Mouse (Mus musculus) ES-E14 (cell line): ENCODE results near the gene Cdc42bpa. TPM values are rescaled to one million over a fixed set of nuclear protein-coding genes. Genes with fewer than 3 reads are reported as not detected.

Experiments used
- DNase-seq: peaks from one replicate; pipeline ENCODE4 v3.0.0-alpha.2; 2013; ENCODE audit warnings: low read depth, low spot score
- H3K27ac ChIP-seq: 2 replicates; pipeline ENCODE4 v1.5.1; 2012; ENCODE audit warnings: low read depth, mild to moderate bottlenecking, low read length, moderate library complexity, mixed read lengths; ENCODE audit not compliant: poor library complexity, insufficient read depth, severe bottlenecking
- H3K36me3 ChIP-seq: 2 replicates; pipeline ENCODE4 v1.6.1; 2012; ENCODE audit warnings: mild to moderate bottlenecking, low read length, moderate library complexity, mixed read lengths; ENCODE audit not compliant: control insufficient read depth, poor library complexity, insufficient read depth, severe bottlenecking
- H3K4me1 ChIP-seq, 2 experiments: fragments of 150-350 bp in 1 of 2; sonication (generic) in 1 of 2; 2 replicates each; pipeline ENCODE4 v1.6.1; 2012; ENCODE audit warnings: low read length in 2 of 2, mild to moderate bottlenecking in 1 of 2, mixed read lengths in 1 of 2; ENCODE audit not compliant: control insufficient read depth in 2 of 2, insufficient read depth in 2 of 2, poor library complexity in 1 of 2
- H3K4me3 ChIP-seq, 2 experiments: fragments of 150-350 bp in 1 of 2; sonication (generic) in 1 of 2; 2 replicates each; pipeline ENCODE4 v1.5.1; 2012; ENCODE audit warnings: low read length in 2 of 2, low read depth in 1 of 2, mild to moderate bottlenecking in 1 of 2, mixed read lengths in 1 of 2; ENCODE audit not compliant: insufficient read depth in 1 of 2, poor library complexity in 1 of 2, severe bottlenecking in 1 of 2
- H3K9ac ChIP-seq: 2 replicates; pipeline ENCODE4 v1.6.1; 2012; ENCODE audit warnings: low read depth, mild to moderate bottlenecking, low read length, mixed read lengths; ENCODE audit not compliant: poor library complexity, insufficient read depth, severe bottlenecking
- H3K9me3 ChIP-seq: fragments of 150-350 bp; sonication (generic); 2 replicates; pipeline ENCODE4 v1.6.1; 2012; ENCODE audit warnings: low read depth, mild to moderate bottlenecking, low read length; ENCODE audit not compliant: control insufficient read depth, insufficient read depth
- CHD2 ChIP-seq: IDR thresholded peaks from 2 replicates; pipeline ENCODE4 v1.6.1; 2014; ENCODE audit warnings: mild to moderate bottlenecking, low read depth, low read length, inconsistent platforms
- HCFC1 ChIP-seq: IDR thresholded peaks from 2 replicates; pipeline ENCODE4 v1.6.1; 2012; ENCODE audit warnings: low read length, inconsistent platforms, borderline replicate concordance; ENCODE audit not compliant: insufficient read depth
- MAFK ChIP-seq: IDR thresholded peaks from 2 replicates; pipeline ENCODE4 v1.6.1; 2014; ENCODE audit warnings: mild to moderate bottlenecking, low read depth, low read length, inconsistent platforms; ENCODE audit not compliant: insufficient read depth
- ZC3H11A ChIP-seq: IDR thresholded peaks from 2 replicates; pipeline ENCODE4 v1.6.1; 2012; ENCODE audit warnings: low read depth, mild to moderate bottlenecking, inconsistent platforms, low read length, borderline replicate concordance
- ZNF384 ChIP-seq: IDR thresholded peaks from 2 replicates; pipeline ENCODE4 v1.6.1; 2012; ENCODE audit warnings: low read depth, low read length, inconsistent platforms
- in situ Hi-C, 2 experiments: fragments of 600-800 bp; cut with MboI; formaldehyde crosslinking; loops; one replicate each; pipeline ENCODE4 v1.15.1; 2025; ENCODE audit warnings: low sequenced_read_pairs in 2 of 2, inconsistent platforms in 1 of 2; ENCODE audit not compliant: unreplicated experiment in 2 of 2
- total RNA-seq: library from RNA; depleted of rRNA; stranded (reverse); fragments of 300-350 nt; gene quantifications from 2 replicates; pipeline ENCODE4 v1.2.3, GENCODE M21; 2012

Cdc42bpa gene
- total RNA-seq, 1 experiment, result 22.1 TPM

GRCm38 (mm10) chr1:180186371-180186770 lies 226.1 kb downstream of the Cdc42bpa start:
- in situ Hi-C loops, result no loop called here
- Histone ChIP-seq H3K4me3 (no peak overlapping the region), H3K9ac (no peak overlapping the region), H3K4me1 (no peaks in the 10 kb centered on the region), H3K36me3 (no peaks in the 10 kb centered on the region), H3K9me3 (no peaks in the 10 kb centered on the region), H3K27ac (no peak overlapping the region)
- TF ChIP-seq CHD2, result no peak
- no peak for TF ChIP-seq HCFC1
- no peak for TF ChIP-seq MAFK
- TF ChIP-seq ZC3H11A, result no peak
- TF ChIP-seq ZNF384, result no peak
- no peak for DNase-seq

DNA sequence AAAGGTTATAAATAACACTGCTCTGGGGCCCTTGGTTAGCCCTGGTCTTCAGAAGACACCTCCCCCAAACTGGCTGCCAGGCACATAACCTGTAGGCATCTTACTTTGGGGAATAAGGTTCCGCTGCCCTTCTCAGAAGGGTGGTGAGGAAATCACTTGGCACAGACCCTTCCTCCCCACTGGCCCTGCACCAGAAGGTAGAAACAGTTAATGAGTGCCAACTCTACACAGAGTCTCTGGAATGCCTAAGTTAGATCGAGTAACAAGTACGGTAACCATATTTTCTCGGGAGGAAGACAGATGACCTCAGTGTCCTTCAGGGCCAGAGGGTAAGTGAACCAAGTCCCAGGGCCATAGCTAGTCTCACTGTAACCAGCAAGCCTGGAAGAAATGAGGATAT lies 228.7 kb downstream of the Cdc42bpa start:
- no peak overlapping the region for H3K4me3 ChIP-seq
- TF ChIP-seq CHD2, result no peak
- no peak for TF ChIP-seq MAFK
- TF ChIP-seq ZNF384, result no peak
- TF ChIP-seq HCFC1, result no peak
- no peak for TF ChIP-seq ZC3H11A
- no peak overlapping the region for H3K9ac ChIP-seq
- H3K27ac ChIP-seq, result no peak overlapping the region
- no peaks in the 10 kb centered on the region for H3K9me3 ChIP-seq
- no peak for DNase-seq
- peaks cover 1 to 5% of the 10 kb centered on the region in 2 experiments; a peak in 1 of 4 replicates for H3K4me1 ChIP-seq
- in situ Hi-C loops, result no loop called here
- H3K36me3 ChIP-seq, result no peaks in the 10 kb centered on the region

DNA sequence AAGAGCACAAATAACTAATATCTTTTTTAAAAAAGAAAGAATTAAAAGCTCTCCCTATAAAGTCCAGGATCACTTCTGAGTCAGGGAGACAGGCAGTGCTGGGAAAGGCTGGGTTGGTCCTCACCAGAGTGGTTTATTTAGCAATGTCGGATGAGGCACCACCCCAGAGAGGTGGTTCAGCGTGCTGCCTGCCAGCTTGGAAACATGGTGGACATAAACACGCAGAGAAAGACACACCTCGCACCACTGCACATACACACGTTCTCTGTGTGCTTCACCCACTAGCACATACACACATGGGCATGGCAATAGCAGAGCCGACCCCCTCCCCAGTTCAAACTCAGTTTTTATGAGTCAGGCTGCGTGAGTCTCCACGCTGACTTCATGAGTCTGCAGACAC lies 230.8 kb downstream of the Cdc42bpa start:
- Histone ChIP-seq H3K27ac (no peak overlapping the region; the same call in 1 of the 2 replicates), H3K4me1 (peaks cover 1 to 11% of the 10 kb centered on the region in 2 experiments; a peak in 1 of 4 replicates), H3K4me3 (no peak overlapping the region), H3K36me3 (no peaks in the 10 kb centered on the region), H3K9ac (no peak overlapping the region), H3K9me3 (no peaks in the 10 kb centered on the region)
- DNase-seq, result no peak
- in situ Hi-C loops, result no loop called here
- TF ChIP-seq CHD2 (no peak), HCFC1 (no peak), ZC3H11A (no peak), MAFK (no peak), ZNF384 (no peak)

GRCm38 (mm10) chr1:180191651-180192220 lies 231.5 kb downstream of the Cdc42bpa start:
- Histone ChIP-seq H3K4me3 (no peak overlapping the region), H3K9me3 (no peaks in the 10 kb centered on the region), H3K4me1 (peaks cover 1 to 13% of the 10 kb centered on the region in 2 experiments; a peak in 1 of 4 replicates), H3K9ac (no peak overlapping the region), H3K36me3 (no peaks in the 10 kb centered on the region), H3K27ac (no peak overlapping the region)
- TF ChIP-seq ZC3H11A, result no peak
- TF ChIP-seq MAFK, result no peak
- no peak for TF ChIP-seq HCFC1
- no peak for TF ChIP-seq ZNF384
- no peak for TF ChIP-seq CHD2
- no peak for DNase-seq
- in situ Hi-C loops, result no loop called here
